Mouse (Mus musculus) intestine, embryonic 14.5 days (tissue): ENCODE measurements around the gene Slc12a7. TPM values are rescaled to one million over a fixed set of nuclear protein-coding genes. Genes with fewer than 3 reads are reported as not detected.
A peak's percentile ranks its signal among the peaks of the same experiment; 100 is the strongest.

Experiments used
- ATAC-seq: fragments of 200-750 bp; cut with Nextera tagmentation; replicated peaks from 2 replicates; pipeline ENCODE4 v1.8.0; 2017; ENCODE audit warnings: low read depth, moderate number of reproducible peaks, moderate TSS enrichment, moderate library complexity; ENCODE audit not compliant: low FRiP score, low TSS enrichment
- DNase-seq: peaks from one replicate; pipeline ENCODE4 v3.0.0-alpha.2; 2018; ENCODE audit warnings: low spot score
- H3K27ac ChIP-seq: fragments of 300-500 bp; sonication (generic); 2 replicates; pipeline ENCODE4 v1.5.1; 2014; ENCODE audit warnings: low read depth, mild to moderate bottlenecking, control low read depth
- H3K27me3 ChIP-seq: fragments of 300-500 bp; sonication (generic); replicated peaks from 2 replicates; pipeline ENCODE4 v1.6.1; 2014; ENCODE audit warnings: low read length, control low read depth; ENCODE audit not compliant: control insufficient read depth, insufficient read depth
- H3K36me3 ChIP-seq: fragments of 300-500 bp; sonication (generic); 2 replicates; pipeline ENCODE4 v1.6.1; 2014; ENCODE audit warnings: low read length, control low read depth; ENCODE audit not compliant: control insufficient read depth, insufficient read depth
- H3K4me1 ChIP-seq: fragments of 300-500 bp; sonication (generic); replicated peaks from 2 replicates; pipeline ENCODE4 v1.6.1; 2014; ENCODE audit warnings: low read length, control low read depth, mixed read lengths; ENCODE audit not compliant: control insufficient read depth, insufficient read depth
- H3K4me2 ChIP-seq: fragments of 300-500 bp; sonication (generic); 2 replicates; pipeline ENCODE4 v1.6.1; 2014; ENCODE audit warnings: low read length
- H3K4me3 ChIP-seq: fragments of 300-500 bp; sonication (generic); 2 replicates; pipeline ENCODE4 v1.5.1; 2014; ENCODE audit warnings: low read depth, low read length, control low read depth, mixed read lengths
- H3K9ac ChIP-seq: fragments of 300-500 bp; sonication (generic); 2 replicates; pipeline ENCODE4 v1.6.1; 2014; ENCODE audit warnings: mild to moderate bottlenecking, low read length
- H3K9me3 ChIP-seq: fragments of 300-500 bp; sonication (generic); 2 replicates; pipeline ENCODE4 v1.6.1; 2016; ENCODE audit warnings: low read length, control low read depth; ENCODE audit not compliant: control insufficient read depth
- WGBS: fragments of 180-500 bp; shearing (Covaris S2); extraction: QIAGEN DNeasy Blood & Tissue Kit; methylation state at CpG from one replicate; pipeline ENCODE4 v1.1.7; 2014; 5-methylcytosine and 5-hydroxymethylcytosine counted together
- polyA plus RNA-seq: library from polyadenylated mRNA; unstranded; fragments of >200 nt; fragmentation: Nextera tagmentation; extraction: Ambion mirVana; gene quantifications from 2 replicates; pipeline ENCODE4 v1.2.1, GENCODE M21; 2014

The Slc12a7 gene
- polyA plus RNA-seq, 1 experiment from 2014 or later = 32.8 TPM

DNA sequence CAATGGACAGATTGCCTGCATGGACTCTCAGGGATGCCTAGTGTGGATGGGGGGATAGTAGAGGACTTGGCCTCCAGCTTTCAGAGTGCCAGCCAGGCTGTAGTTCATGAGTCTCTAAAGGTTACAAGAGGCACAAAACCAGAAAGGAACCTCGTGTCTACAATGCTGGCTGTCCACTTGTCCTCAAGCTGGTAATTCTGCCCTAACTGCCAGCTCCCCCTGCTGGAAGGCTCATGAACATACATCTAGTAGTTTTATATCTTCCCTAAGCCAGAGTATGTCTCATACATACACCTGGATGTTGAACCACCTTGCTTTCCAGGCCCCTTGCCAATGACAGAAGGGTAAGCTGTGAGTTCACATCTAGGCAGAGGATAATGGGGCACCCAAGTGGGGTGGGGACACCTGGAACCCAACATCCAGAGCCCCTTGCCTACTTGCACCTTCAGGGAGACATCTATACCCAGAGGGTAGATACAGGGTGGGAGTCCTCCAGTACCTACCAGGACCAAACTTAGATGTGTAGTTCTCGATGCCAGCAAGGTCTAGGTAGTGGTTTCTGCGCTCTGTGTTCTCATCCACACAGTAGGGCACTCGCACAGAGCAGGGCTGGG is 89.4 kb downstream of the Slc12a7 start:
- H3K27ac ChIP-seq = no peak overlapping the region
- no peak overlapping the region for H3K9ac ChIP-seq
- DNase-seq (peak; percentile 79), ATAC-seq (no peak)
- no peaks in the 10 kb centered on the region for H3K9me3 ChIP-seq
- no peaks in the 10 kb centered on the region for H3K4me1 ChIP-seq
- H3K36me3 ChIP-seq = no peaks in the 10 kb centered on the region
- no peak overlapping the region for H3K4me3 ChIP-seq
- no peak overlapping the region for H3K4me2 ChIP-seq
- 67% methylated on average over 4 of the region's 4 CpGs for WGBS
- no peaks in the 10 kb centered on the region for H3K27me3 ChIP-seq

DNA sequence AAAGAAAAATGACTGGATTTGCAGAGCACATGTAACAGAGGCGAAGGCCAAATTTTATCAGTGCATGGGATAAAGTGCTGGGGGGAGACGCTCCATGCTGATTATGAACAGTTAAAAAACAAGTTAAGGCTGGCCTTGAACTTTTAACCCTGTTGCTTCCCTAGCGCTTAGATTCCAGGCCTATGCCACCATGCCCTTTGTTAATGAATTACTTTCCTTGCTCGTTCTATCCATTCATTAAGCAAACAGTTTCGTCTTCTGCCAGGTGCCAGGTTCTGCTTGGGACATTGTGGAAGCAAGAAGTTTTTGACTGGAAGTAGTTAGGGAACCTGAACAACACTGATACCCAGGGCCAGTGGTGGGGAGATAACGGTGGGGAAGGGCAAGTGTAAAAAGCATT is 90.8 kb downstream of the Slc12a7 start:
- 62% methylated on average over 6 of the region's 6 CpGs for WGBS
- no peak overlapping the region for H3K4me2 ChIP-seq
- no peaks in the 10 kb centered on the region for H3K27me3 ChIP-seq
- DNase-seq (no peak), ATAC-seq (no peak)
- no peaks in the 10 kb centered on the region for H3K4me1 ChIP-seq
- H3K4me3 ChIP-seq = no peak overlapping the region
- no peak overlapping the region for H3K27ac ChIP-seq
- no peaks in the 10 kb centered on the region for H3K9me3 ChIP-seq
- no peaks in the 10 kb centered on the region for H3K36me3 ChIP-seq
- H3K9ac ChIP-seq = no peak overlapping the region

DNA sequence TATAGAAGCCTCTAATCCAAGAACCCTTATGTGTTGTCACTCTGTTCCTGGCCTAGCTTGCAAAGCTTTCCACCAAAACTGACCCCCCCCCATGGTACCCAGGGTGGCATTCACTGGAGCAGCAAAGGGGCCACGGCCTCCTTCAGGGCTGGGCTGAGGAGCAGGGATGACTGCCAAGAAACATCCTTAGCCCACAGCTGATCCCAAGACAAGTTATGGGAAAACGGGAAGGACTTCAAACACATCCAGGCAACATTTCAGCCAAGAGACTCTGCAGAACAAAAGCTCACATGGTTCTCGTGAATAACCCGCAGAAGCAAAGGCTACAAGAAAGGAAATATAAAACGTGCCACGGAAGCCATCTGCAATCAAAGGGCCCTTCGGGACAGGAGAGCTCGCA is 94.3 kb downstream of the Slc12a7 start:
- Histone ChIP-seq H3K4me1 (no peaks in the 10 kb centered on the region), H3K4me2 (no peak overlapping the region), H3K27me3 (no peaks in the 10 kb centered on the region), H3K27ac (no peak overlapping the region), H3K4me3 (no peak overlapping the region), H3K9ac (no peak overlapping the region), H3K36me3 (no peaks in the 10 kb centered on the region), H3K9me3 (no peaks in the 10 kb centered on the region)
- DNase-seq = no peak
- ATAC-seq = no peak
- 73% methylated on average over 8 of the region's 8 CpGs for WGBS

DNA sequence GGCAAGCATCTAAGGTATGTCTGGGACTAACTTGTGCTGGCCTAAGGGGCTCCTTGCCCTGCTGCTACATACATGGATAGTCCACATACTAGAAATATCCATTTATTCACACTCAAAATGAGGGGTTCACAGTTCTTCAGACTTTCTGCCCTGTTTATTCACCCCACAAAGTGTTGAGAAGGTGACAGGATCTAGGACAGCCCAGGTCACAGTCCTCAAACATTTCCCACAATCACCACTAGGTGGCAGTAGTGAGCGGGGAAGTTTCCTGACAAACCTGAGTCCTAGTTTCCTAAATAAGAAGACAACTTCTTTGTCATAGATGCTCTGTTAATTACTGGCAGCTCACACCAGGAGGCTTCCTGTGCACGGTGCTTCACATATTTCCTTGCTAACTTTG is 98.6 kb downstream of the Slc12a7 start:
- Histone ChIP-seq H3K9ac (no peak overlapping the region), H3K4me3 (no peak overlapping the region), H3K4me2 (no peak overlapping the region), H3K27ac (no peak overlapping the region), H3K9me3 (no peaks in the 10 kb centered on the region), H3K27me3 (no peaks in the 10 kb centered on the region), H3K4me1 (no peaks in the 10 kb centered on the region; the same call in 1 of the 2 replicates), H3K36me3 (no peaks in the 10 kb centered on the region)
- DNase-seq (peak; percentile 87), ATAC-seq (0 out of 2 replicates have a peak, but pooled peaks have one; percentile 36)
- 1% methylated on average over 2 of the region's 2 CpGs for WGBS

GRCm38 (mm10) chr13:73833809-73834208 is 100.9 kb downstream of the Slc12a7 start:
- Histone ChIP-seq H3K27ac (no peak overlapping the region), H3K4me3 (no peak overlapping the region), H3K4me1 (no peaks in the 10 kb centered on the region; the same call in 1 of the 2 replicates), H3K9ac (no peak overlapping the region), H3K4me2 (no peak overlapping the region), H3K27me3 (no peaks in the 10 kb centered on the region), H3K36me3 (no peaks in the 10 kb centered on the region), H3K9me3 (no peaks in the 10 kb centered on the region)
- DNase-seq (no peak), ATAC-seq (no peak)
- 59% methylated on average over 12 of the region's 12 CpGs for WGBS

DNA sequence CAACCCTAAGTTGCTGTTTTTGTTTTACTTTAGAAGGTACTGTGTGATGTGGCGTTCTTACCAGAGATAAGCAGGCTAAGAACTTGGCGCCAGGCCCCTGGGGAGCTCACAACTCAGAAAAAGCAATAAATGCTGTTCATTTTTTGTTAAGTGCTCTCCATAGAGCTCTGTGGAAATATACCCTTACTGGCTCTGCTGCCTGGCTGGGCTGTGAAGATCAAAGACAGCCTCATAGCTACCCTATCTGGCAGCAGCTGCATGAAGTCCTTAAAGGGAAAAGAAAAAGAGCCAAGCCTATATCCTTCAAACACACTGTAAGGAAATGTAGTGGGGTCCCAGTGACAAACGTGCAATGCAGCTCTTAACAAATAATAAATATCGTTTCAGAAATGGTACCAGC is 102.9 kb downstream of the Slc12a7 start:
- DNase-seq (no peak), ATAC-seq (no peak)
- no peaks in the 10 kb centered on the region for H3K27me3 ChIP-seq
- no peak overlapping the region for H3K9ac ChIP-seq
- 30% methylated on average over 4 of the region's 4 CpGs for WGBS
- no peaks in the 10 kb centered on the region; the same call in 1 of the 2 replicates for H3K4me1 ChIP-seq
- H3K36me3 ChIP-seq = no peaks in the 10 kb centered on the region
- no peak overlapping the region for H3K4me3 ChIP-seq
- H3K9me3 ChIP-seq = no peaks in the 10 kb centered on the region
- no peak overlapping the region for H3K4me2 ChIP-seq
- H3K27ac ChIP-seq = no peak overlapping the region

DNA sequence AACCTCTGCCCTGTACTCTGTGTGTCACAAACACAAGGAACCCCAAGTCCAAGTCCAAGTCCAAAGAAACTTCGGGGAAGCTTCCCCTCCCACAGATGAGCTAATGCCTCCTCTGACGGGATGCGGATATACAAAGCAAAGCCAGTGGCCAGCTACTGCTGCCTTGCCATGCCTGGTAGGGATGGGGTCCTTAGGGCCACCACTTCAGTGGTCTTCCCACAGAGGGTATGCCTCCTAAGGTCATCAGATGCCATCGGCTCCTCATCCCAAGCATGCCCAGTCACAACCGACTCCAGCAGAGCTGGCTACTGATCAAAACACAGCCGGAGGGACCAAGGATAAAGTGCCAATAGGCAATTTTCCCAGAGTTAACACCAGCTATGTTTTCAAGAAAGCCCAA is 103.6 kb downstream of the Slc12a7 start:
- no peak for ATAC-seq
- no peak for DNase-seq
- H3K9ac ChIP-seq = no peak overlapping the region
- 76% methylated on average over 6 of the region's 6 CpGs for WGBS
- H3K27ac ChIP-seq = no peak overlapping the region
- no peaks in the 10 kb centered on the region; the same call in 1 of the 2 replicates for H3K4me1 ChIP-seq
- H3K9me3 ChIP-seq = no peaks in the 10 kb centered on the region
- H3K36me3 ChIP-seq = no peaks in the 10 kb centered on the region
- H3K4me2 ChIP-seq = no peak overlapping the region
- H3K4me3 ChIP-seq = no peak overlapping the region
- no peaks in the 10 kb centered on the region for H3K27me3 ChIP-seq

DNA sequence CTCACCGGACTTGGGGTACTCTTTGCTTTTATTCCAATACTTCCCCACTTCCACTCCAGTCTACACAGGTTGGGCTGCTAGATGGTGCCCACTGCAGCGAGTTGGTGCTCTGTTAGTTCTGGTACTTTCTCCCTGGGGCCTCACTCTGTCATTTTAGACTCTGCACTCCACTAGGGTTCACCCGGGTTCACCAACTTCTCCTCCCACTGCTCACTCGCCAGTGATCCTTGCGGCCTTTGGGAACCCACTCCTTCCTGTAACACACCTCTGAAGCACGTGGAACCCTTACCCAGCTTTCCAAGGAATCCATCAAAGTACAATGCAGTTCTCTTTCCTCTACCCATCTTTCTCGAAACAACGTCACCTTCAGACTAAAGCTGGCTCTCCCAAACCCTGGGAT is 104.8 kb downstream of the Slc12a7 start:
- H3K27ac ChIP-seq = no peak overlapping the region
- 78% methylated on average over 8 of the region's 8 CpGs for WGBS
- no peaks in the 10 kb centered on the region for H3K36me3 ChIP-seq
- H3K9me3 ChIP-seq = no peaks in the 10 kb centered on the region
- H3K4me2 ChIP-seq = no peak overlapping the region
- H3K4me3 ChIP-seq = no peak overlapping the region
- DNase-seq (no peak), ATAC-seq (no peak)
- H3K4me1 ChIP-seq = no peaks in the 10 kb centered on the region; the same call in 1 of the 2 replicates
- no peaks in the 10 kb centered on the region for H3K27me3 ChIP-seq
- no peak overlapping the region for H3K9ac ChIP-seq

DNA sequence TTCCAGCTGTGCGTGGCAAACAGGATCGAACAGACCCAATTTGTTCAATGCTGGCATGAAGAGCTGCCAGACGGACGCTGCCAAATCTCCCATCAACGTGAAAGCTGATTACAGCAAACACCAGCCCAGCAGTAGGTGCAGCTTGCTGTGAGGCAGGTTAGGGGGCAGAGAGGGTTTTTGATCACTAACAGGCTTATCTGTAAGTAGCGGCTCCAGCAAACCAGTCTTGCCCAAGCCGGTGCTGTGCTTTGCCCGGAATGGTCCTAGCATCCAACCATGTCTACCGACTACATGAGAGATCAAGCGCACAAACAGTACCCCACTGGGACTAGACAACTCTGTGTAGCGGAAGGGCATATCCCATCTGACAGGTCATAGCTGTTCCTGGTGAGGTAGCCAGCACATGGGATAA is 106.2 kb downstream of the Slc12a7 start:
- WGBS = 87% methylated on average over 11 of the region's 11 CpGs
- no peaks in the 10 kb centered on the region for H3K36me3 ChIP-seq
- DNase-seq (no peak), ATAC-seq (no peak)
- H3K4me2 ChIP-seq = no peak overlapping the region
- no peaks in the 10 kb centered on the region for H3K27me3 ChIP-seq
- H3K9me3 ChIP-seq = no peaks in the 10 kb centered on the region
- no peak overlapping the region for H3K4me3 ChIP-seq
- H3K9ac ChIP-seq = no peak overlapping the region
- H3K4me1 ChIP-seq = no peaks in the 10 kb centered on the region
- no peak overlapping the region for H3K27ac ChIP-seq
